Mouse (Mus musculus) lung, adult 2 months (tissue): Measurements from ENCODE around the gene Sh2d4b.

Experiments
- CTCF ChIP-seq: fragments of 200-500 bp; IDR thresholded peaks from 2 replicates; pipeline ENCODE4 v1.5.1; 2011; ENCODE audit warnings: mild to moderate bottlenecking, low read length, control low read depth; ENCODE audit not compliant: insufficient read depth
- POLR2A ChIP-seq: fragments of 200-500 bp; IDR thresholded peaks from 2 replicates; pipeline ENCODE4 v1.6.1; 2011; ENCODE audit warnings: low read depth, mild to moderate bottlenecking, control low read depth, low read length, borderline replicate concordance; ENCODE audit errors: extremely low read depth

- TF ChIP-seq POLR2A (no peak), CTCF (no peak)
Observed at GRCm38 (mm10) chr14:40933328-40933727, 40.3 kb upstream of the Sh2d4b start.
